Mouse (Mus musculus) cerebellum, adult 9-10 months (tissue): ENCODE results near the gene Tcl1b1.
"Not testable (repeated sequence)": the region's sequence is repeated elsewhere in the genome, so short reads cannot be mapped to it uniquely, and the experiment has no call there.

Experiments used
- DNase-seq: peaks from one replicate; pipeline ENCODE4 v3.0.0; 2022

Tcl1b1 gene

GRCm38 (mm10) chr12:105199684-105200497, 40.4 kb downstream of the Tcl1b1 start:
- not testable (repeated sequence) for DNase-seq

GRCm38 (mm10) chr12:105201657-105202056, 42.2 kb downstream of the Tcl1b1 start, which contains the start of gene Tcl1b4:
Gene Tcl1b4, plus strand, starts transcription at chr12:105201957.
- not testable (repeated sequence) for DNase-seq

- no peak for DNase-seq
Measured at GRCm38 (mm10) chr12:105207071-105207470, 47.6 kb downstream of the Tcl1b1 start.

- no peak for DNase-seq
Measured at GRCm38 (mm10) chr12:105208441-105208840, 49.0 kb downstream of the Tcl1b1 start.

GRCm38 (mm10) chr12:105209231-105209630, 49.7 kb downstream of the Tcl1b1 start:
- DNase-seq, result no peak
